ENCODE assay signal across 8 mouse cellular contexts in genomic region chr7:44983085-44983484, GRCm38 (mm10). TPM values are rescaled to one million over a fixed set of nuclear protein-coding genes. Genes with fewer than 3 reads are reported as not detected.
DNase-seq lines count a peak whose midpoint lies in the region; ATAC-seq and TF ChIP-seq lines count a peak whose summit lies in the region.

No protein-coding gene starts in this region.

- peak; percentile 92 for DNase-seq in CD4-positive, CD25-positive, alpha-beta regulatory T cell, adult 2 months (ENCODE audit: low read depth, low spot score)
- peak; percentile 79 for DNase-seq in cerebellum, adult 9-11 months
- DNase-seq in gastrocnemius, adult 2 months = peak; percentile 92
- peak; percentile 90 for DNase-seq in induced T-regulatory cell, adult 2 months (ENCODE audit: low read depth)
- DNase-seq in limb, embryonic 11.5 days (ENCODE audit: low spot score) = peak; percentile 92
- peak; percentile 89 to 97 for DNase-seq in spleen, postnatal 4 days (ENCODE audit: low spot score in 2 of 2)

- H3K36me3 ChIP-seq in limb, embryonic 11.5 days (ENCODE audit: control insufficient read depth, insufficient read depth, low read length) = peaks cover 27% of the 10 kb centered on the region

- 41% methylated on average over 6 of the region's 6 CpGs for WGBS in limb, embryonic 11.5 days

- H3K27me3 ChIP-seq in limb, embryonic 11.5 days (ENCODE audit: control insufficient read depth, insufficient read depth, low read length) = no peaks in the 10 kb centered on the region

- no peaks in the 10 kb centered on the region for H3K9me3 ChIP-seq in limb, embryonic 11.5 days (ENCODE audit: control insufficient read depth, low read length)

- ATAC-seq in CD4-positive, CD25-positive, alpha-beta regulatory T cell, adult 4 months = no peak
- ATAC-seq in limb, embryonic 11.5 days (ENCODE audit: insufficient number of reproducible peaks, low FRiP score, low TSS enrichment, low read depth) = no peak
- 0 out of 2 replicates have a peak, but pooled peaks have one; percentile 40 for ATAC-seq in monocyte, adult 5-6 weeks (replicated peaks; ENCODE audit: insufficient number of reproducible peaks, low FRiP score, low TSS enrichment, poor library complexity, severe bottlenecking)

- TF ChIP-seq CTCF in gastrocnemius, adult 2 months (IDR thresholded peaks at IDR 0.05) = no peak; the same call in 1 of the 2 replicates

- no peak overlapping the region for H3K4me2 ChIP-seq in limb, embryonic 11.5 days (ENCODE audit: low read depth, severe bottlenecking)

- intact Hi-C loops in gastrocnemius, adult 2 months (cut with DNase I) = loop anchor here (5.0 kb wide), 1 partner anchor 154 kb away; the partner anchor contains the start of genes Flt3l and Gm45713

- H3K27ac ChIP-seq in gastrocnemius, adult 2 months = peak overlapping the region; percentile 100
- no peak overlapping the region for H3K27ac ChIP-seq in limb, embryonic 11.5 days (replicated peaks; ENCODE audit: low read depth, low read length)

- no peak overlapping the region for H3K9ac ChIP-seq in limb, embryonic 11.5 days (ENCODE audit: low read length)

- peak overlapping the region; percentile 4; the same call in 1 of the 2 replicates for H3K4me3 ChIP-seq in gastrocnemius, adult 2 months
- no peak overlapping the region for H3K4me3 ChIP-seq in limb, embryonic 11.5 days (ENCODE audit: low read depth, low read length)

- peaks cover 9% of the 10 kb centered on the region for H3K4me1 ChIP-seq in limb, embryonic 11.5 days (ENCODE audit: control insufficient read depth, insufficient read depth, low read length)

RNA-seq across cellular contexts. Expression of gene Prmt1, which starts 3.3 kb away (rescaled TPM):
- polyA plus RNA-seq in CD4-positive, CD25-positive, alpha-beta regulatory T cell, adult 4 months (2017; shearing (Covaris generic)) = 100 to 1,000 TPM in 1 of 2 experiments, 10 to 100 TPM in 1; 39.7 to 114 TPM
- 100 to 1,000 TPM; 126 to 136 TPM for total RNA-seq in gastrocnemius, adult 2 months (2021)
- 332 and 334 TPM in 2 replicates for polyA plus RNA-seq in limb, embryonic 11.5 days (2014; fragmentation: Nextera tagmentation; extraction: Ambion mirVana)
- total RNA-seq in monocyte, adult 5-6 weeks (2017) = 57.2 to 80.2 TPM (median 58.1 TPM) in 3 replicates

RNA-seq across cellular contexts. Expression of gene Cpt1c, which starts 8.4 kb away (rescaled TPM):
- under 1 TPM; 0.36 to 0.92 TPM for polyA plus RNA-seq in CD4-positive, CD25-positive, alpha-beta regulatory T cell, adult 4 months (2017; shearing (Covaris generic))
- 1 to 10 TPM in 1 of 2 experiments, under 1 TPM in 1; 0.92 to 2.3 TPM for total RNA-seq in gastrocnemius, adult 2 months (2021)
- 17.5 and 22.1 TPM in 2 replicates for polyA plus RNA-seq in limb, embryonic 11.5 days (2014; fragmentation: Nextera tagmentation; extraction: Ambion mirVana)
- not detected in 3 replicates for total RNA-seq in monocyte, adult 5-6 weeks (2017)

RNA-seq across cellular contexts. Expression of gene Irf3, which starts 14.4 kb away (rescaled TPM):
- 100 to 1,000 TPM; 117 to 147 TPM for polyA plus RNA-seq in CD4-positive, CD25-positive, alpha-beta regulatory T cell, adult 4 months (2017; shearing (Covaris generic))
- 10 to 100 TPM; 18.4 to 18.9 TPM for total RNA-seq in gastrocnemius, adult 2 months (2021)
- 73.9 and 83.5 TPM in 2 replicates for polyA plus RNA-seq in limb, embryonic 11.5 days (2014; fragmentation: Nextera tagmentation; extraction: Ambion mirVana)
- 83.1 to 122 TPM (median 104 TPM) in 3 replicates for total RNA-seq in monocyte, adult 5-6 weeks (2017)

RNA-seq across cellular contexts. Expression of gene Bcl2l12, which starts 15.4 kb away (rescaled TPM):
- polyA plus RNA-seq in CD4-positive, CD25-positive, alpha-beta regulatory T cell, adult 4 months (2017; shearing (Covaris generic)) = 10 to 100 TPM; 23.6 to 30.1 TPM
- total RNA-seq in gastrocnemius, adult 2 months (2021) = 1 to 10 TPM; 7.6 to 9.7 TPM
- 91.7 and 91.9 TPM in 2 replicates for polyA plus RNA-seq in limb, embryonic 11.5 days (2014; fragmentation: Nextera tagmentation; extraction: Ambion mirVana)
- total RNA-seq in monocyte, adult 5-6 weeks (2017) = 2.7 to 13.0 TPM (median 7.7 TPM) in 3 replicates

RNA-seq across cellular contexts. Expression of gene Scaf1, which starts 33.1 kb away (rescaled TPM):
- polyA plus RNA-seq in CD4-positive, CD25-positive, alpha-beta regulatory T cell, adult 4 months (2017; shearing (Covaris generic)) = 1 to 10 TPM; 7.0 to 9.3 TPM
- total RNA-seq in gastrocnemius, adult 2 months (2021) = 10 to 100 TPM; 41.7 to 44.3 TPM
- polyA plus RNA-seq in limb, embryonic 11.5 days (2014; fragmentation: Nextera tagmentation; extraction: Ambion mirVana) = 52.0 and 60.3 TPM in 2 replicates
- 15.3 to 21.1 TPM (median 16.7 TPM) in 3 replicates for total RNA-seq in monocyte, adult 5-6 weeks (2017)
